Mouse (Mus musculus) liver, postnatal 0 days (tissue): ENCODE results near the gene Idh3g. TPM values are rescaled to one million over a fixed set of nuclear protein-coding genes. Genes with fewer than 3 reads are reported as not detected.

Experiments
- ATAC-seq: fragments of 200-750 bp; cut with Nextera tagmentation; 2 replicates; pipeline ENCODE4 v1.8.0; 2017; ENCODE audit warnings: mild to moderate bottlenecking, moderate library complexity
- DNase-seq: peaks from one replicate; pipeline ENCODE4 v3.0.0-alpha.2; 2016
- H3K27ac ChIP-seq: fragments of 300-500 bp; sonication (generic); 2 replicates; pipeline ENCODE4 v1.5.1; 2014; ENCODE audit warnings: antibody characterized with exemption, moderate library complexity, mild to moderate bottlenecking, low read depth
- H3K27me3 ChIP-seq: fragments of 300-500 bp; sonication (generic); 2 replicates; pipeline ENCODE4 v1.6.1; 2014; ENCODE audit warnings: low read length, control low read depth, mixed read lengths; ENCODE audit not compliant: insufficient read depth
- H3K36me3 ChIP-seq: fragments of 300-500 bp; sonication (generic); replicated peaks from 2 replicates; pipeline ENCODE4 v1.6.1; 2014; ENCODE audit warnings: mild to moderate bottlenecking, control low read depth, low read length, moderate library complexity, mixed read lengths; ENCODE audit not compliant: insufficient read depth
- H3K4me1 ChIP-seq: fragments of 300-500 bp; sonication (generic); 2 replicates; pipeline ENCODE4 v1.6.1; 2014; ENCODE audit warnings: antibody characterized with exemption, mild to moderate bottlenecking, control low read depth; ENCODE audit not compliant: insufficient read depth
- H3K4me2 ChIP-seq: fragments of 300-500 bp; sonication (generic); 2 replicates; pipeline ENCODE4 v1.6.1; 2014; ENCODE audit warnings: low read depth, mild to moderate bottlenecking, low read length, moderate library complexity, mixed read lengths
- H3K4me3 ChIP-seq: fragments of 300-500 bp; sonication (generic); 2 replicates; pipeline ENCODE4 v1.5.1; 2014; ENCODE audit warnings: low read depth, low read length
- H3K9ac ChIP-seq: fragments of 300-500 bp; sonication (generic); replicated peaks from 2 replicates; pipeline ENCODE4 v1.6.1; 2014; ENCODE audit warnings: mild to moderate bottlenecking, moderate library complexity
- H3K9me3 ChIP-seq: fragments of 300-500 bp; sonication (generic); 2 replicates; pipeline ENCODE4 v1.6.1; 2016; ENCODE audit warnings: mild to moderate bottlenecking, control low read depth, low read length, mixed read lengths
- CTCF ChIP-seq: sonication (generic); IDR thresholded peaks from 2 replicates; pipeline ENCODE4 v1.5.1; 2016; ENCODE audit warnings: antibody characterized with exemption, low read depth
- EP300 ChIP-seq: IDR thresholded peaks from 2 replicates; pipeline ENCODE4 v1.6.1; 2016; ENCODE audit warnings: antibody characterized with exemption, low read depth, mild to moderate bottlenecking
- WGBS: fragments of 180-500 bp; shearing (Covaris S2); extraction: QIAGEN DNeasy Blood & Tissue Kit; methylation state at CpG from one replicate; pipeline ENCODE4 v1.1.7; 2014; ENCODE audit not compliant: insufficient replicate concordance; 5-methylcytosine and 5-hydroxymethylcytosine counted together
- polyA plus RNA-seq: library from polyadenylated mRNA; unstranded; fragments of >200 nt; fragmentation: Nextera tagmentation; extraction: Ambion mirVana; gene quantifications from 2 replicates; pipeline ENCODE4 v1.2.1, GENCODE M21; 2015

The Idh3g gene
- polyA plus RNA-seq, 1 experiment from 2014 or later, result 88.1 TPM

DNA sequence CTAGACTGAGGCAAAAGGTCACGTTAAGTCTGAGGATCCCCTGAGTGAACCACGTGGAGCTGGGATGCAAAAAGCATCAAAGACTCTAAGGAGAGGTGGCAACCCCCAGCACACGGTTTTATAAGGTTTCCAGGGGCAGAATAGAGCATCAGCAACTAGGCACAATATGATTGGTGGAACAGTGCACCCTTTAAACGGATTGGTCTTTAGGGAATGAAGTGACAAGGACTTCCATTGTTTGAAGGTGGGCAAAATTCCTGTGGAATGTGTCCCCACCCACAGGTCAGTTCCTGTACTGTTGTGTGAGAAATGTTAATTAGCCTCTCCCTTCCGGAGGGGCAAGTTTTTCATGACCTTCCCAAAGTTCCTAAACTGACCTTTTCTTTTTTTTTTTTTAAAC, 47.5 kb downstream of the Idh3g start:
- TF ChIP-seq EP300 (no peak), CTCF (no peak)
- WGBS, result 62% methylated on average over 5 of the region's 5 CpGs
- ATAC-seq, result no peak

DNA sequence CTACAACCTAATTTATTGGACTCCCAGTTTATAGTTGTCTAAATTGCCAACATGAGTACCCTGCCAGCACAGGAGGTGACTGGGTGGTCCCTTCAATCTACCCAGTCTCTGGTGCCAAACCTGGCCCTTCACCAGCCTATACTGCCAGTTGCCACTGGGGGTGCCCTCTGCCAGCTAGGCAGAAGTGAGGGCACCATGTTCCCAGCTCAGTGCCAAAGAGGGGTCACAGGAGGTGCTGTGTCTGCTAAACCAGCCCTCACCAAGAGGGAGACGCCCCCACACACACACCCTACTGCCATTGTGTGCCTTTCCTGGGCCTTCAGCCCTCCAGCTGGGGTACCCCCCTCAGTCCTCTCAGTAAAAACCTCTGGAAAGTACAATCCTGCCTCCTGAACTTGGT, 48.5 kb downstream of the Idh3g start:
- Histone ChIP-seq H3K4me1 (no peaks in the 10 kb centered on the region), H3K27ac (no peak overlapping the region), H3K4me2 (no peak overlapping the region), H3K36me3 (no peaks in the 10 kb centered on the region; the same call in 1 of the 2 replicates), H3K9ac (no peak overlapping the region), H3K4me3 (no peak overlapping the region), H3K27me3 (no peaks in the 10 kb centered on the region), H3K9me3 (no peaks in the 10 kb centered on the region)
- no peak for DNase-seq
- no peak for ATAC-seq
- TF ChIP-seq EP300, result no peak
- TF ChIP-seq CTCF, result peak; percentile 46
- WGBS, result 55% methylated on average over 1 of the region's 1 CpGs

More for the DNA sequence above, 47.5 kb downstream of the Idh3g start:
- Histone ChIP-seq H3K27ac (no peak overlapping the region), H3K9me3 (no peaks in the 10 kb centered on the region), H3K9ac (no peak overlapping the region), H3K27me3 (no peaks in the 10 kb centered on the region), H3K4me3 (no peak overlapping the region), H3K4me1 (no peaks in the 10 kb centered on the region), H3K36me3 (no peaks in the 10 kb centered on the region; the same call in 1 of the 2 replicates), H3K4me2 (no peak overlapping the region)
- DNase-seq, result no peak

- H3K9me3 ChIP-seq, result no peaks in the 10 kb centered on the region
- WGBS, result 32% methylated on average over 1 of the region's 1 CpGs
- ATAC-seq, result no peak
- H3K4me3 ChIP-seq, result no peak overlapping the region
- no peak for TF ChIP-seq EP300
- no peak for TF ChIP-seq CTCF
- no peaks in the 10 kb centered on the region for H3K4me1 ChIP-seq
- no peak for DNase-seq
- no peak overlapping the region for H3K27ac ChIP-seq
- H3K27me3 ChIP-seq, result no peaks in the 10 kb centered on the region
- no peak overlapping the region for H3K9ac ChIP-seq
- peaks cover 5% of the 10 kb centered on the region; the same call in 1 of the 2 replicates for H3K36me3 ChIP-seq
- H3K4me2 ChIP-seq, result no peak overlapping the region
Observed at GRCm38 (mm10) chrX:73730908-73731307, 55.8 kb downstream of the Idh3g start.

Other genes starting within 250 kb of the Idh3g start
- 3.9 and 4.2 TPM in 2 replicates for gene Dusp9, start 147.5 kb downstream of the Idh3g start, polyA plus RNA-seq
- gene Pnck, start 126.8 kb downstream of the Idh3g start, polyA plus RNA-seq, result 0.61 and 0.66 TPM in 2 replicates
- 0.72 and 0.81 TPM in 2 replicates for gene Slc6a8, start 113.7 kb downstream of the Idh3g start, polyA plus RNA-seq
- 143 and 144 TPM in 2 replicates for gene Bcap31, start 70.7 kb downstream of the Idh3g start, polyA plus RNA-seq
- gene Abcd1, start 70.3 kb downstream of the Idh3g start, polyA plus RNA-seq, result 7.0 and 7.5 TPM in 2 replicates
- gene Plxnb3, start 29.8 kb downstream of the Idh3g start, polyA plus RNA-seq, result 0.15 and 0.23 TPM in 2 replicates
- gene Srpk3, start 12.5 kb downstream of the Idh3g start, polyA plus RNA-seq, result 1.7 TPM in 2 replicates
- gene Ssr4, start 131 bp upstream of the Idh3g start, polyA plus RNA-seq, result 183 and 185 TPM in 2 replicates
- gene Pdzd4, start 38.1 kb upstream of the Idh3g start, polyA plus RNA-seq, result 0.04 and 0.06 TPM in 2 replicates
- gene Avpr2, start 105.2 kb upstream of the Idh3g start, polyA plus RNA-seq, result 0.08 and 0.09 TPM in 2 replicates
- 0.06 and 0.12 TPM in 2 replicates for gene L1cam, start 109.2 kb upstream of the Idh3g start, polyA plus RNA-seq
- gene Arhgap4, start 135.0 kb upstream of the Idh3g start, polyA plus RNA-seq, result 5.1 and 5.2 TPM in 2 replicates
- 48.9 and 51.8 TPM in 2 replicates for gene Naa10, start 135.0 kb upstream of the Idh3g start, polyA plus RNA-seq
- gene Renbp, start 144.0 kb upstream of the Idh3g start, polyA plus RNA-seq, result 22.3 and 22.6 TPM in 2 replicates
- gene Hcfc1, start 179.5 kb upstream of the Idh3g start, polyA plus RNA-seq, result 14.6 and 16.4 TPM in 2 replicates
- 17.9 and 18.7 TPM in 2 replicates for gene Irak1, start 237.0 kb upstream of the Idh3g start, polyA plus RNA-seq